Mouse (Mus musculus) neutrophil, adult 5-6 weeks (primary cell): ENCODE results near the gene Wfdc5. TPM values are rescaled to one million over a fixed set of nuclear protein-coding genes. Genes with fewer than 3 reads are reported as not detected.
"Not testable (repeated sequence)": the region's sequence is repeated elsewhere in the genome, so short reads cannot be mapped to it uniquely, and the experiment has no call there.

Experiments
- ATAC-seq: fragments of 151-379, 151-347 bp; 2 replicates; pipeline ENCODE4 v1.8.0; 2017; ENCODE audit warnings: mild to moderate bottlenecking, moderate TSS enrichment; ENCODE audit not compliant: insufficient number of reproducible peaks, poor library complexity, low FRiP score, severe bottlenecking; ENCODE audit errors: extremely low read depth
- total RNA-seq: library from RNA; stranded (forward); fragments of 200-1000 nt; gene quantifications from 2 replicates; pipeline ENCODE4 v1.2.3, GENCODE M21; 2017

Gene Wfdc5
- not detected in 2 replicates for total RNA-seq

DNA sequence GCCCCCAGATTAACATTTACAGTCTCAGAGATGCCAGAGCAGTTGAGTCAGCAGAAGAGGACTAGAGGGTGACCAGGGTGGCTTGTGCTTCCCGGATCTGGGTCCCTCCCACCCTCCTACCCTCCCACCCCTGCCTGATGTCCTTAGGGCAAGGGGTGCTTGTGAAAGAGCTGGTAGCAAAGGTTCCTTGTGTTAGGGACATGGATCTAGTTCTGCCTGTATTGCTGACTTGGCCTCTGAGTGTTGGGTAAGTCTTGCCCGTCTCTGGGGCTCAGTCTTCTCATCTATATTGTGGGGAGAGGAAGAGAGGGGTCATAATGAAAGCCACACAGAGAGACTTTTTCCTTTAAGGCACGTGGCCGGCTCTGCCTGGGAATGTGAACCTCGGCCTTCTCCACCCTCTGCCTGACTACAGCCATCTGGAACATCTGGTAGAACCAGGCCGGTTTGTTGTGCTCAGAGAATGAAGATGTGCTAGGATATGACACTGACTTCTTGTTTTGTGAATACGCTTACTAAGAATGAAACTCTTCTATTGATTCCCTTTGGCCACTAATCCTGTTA is at the start of gene Wfdc5:
Wfdc5 (minus strand) TSS at position 51 of the 564 bp plus-strand sequence.
- ATAC-seq: no peak

DNA sequence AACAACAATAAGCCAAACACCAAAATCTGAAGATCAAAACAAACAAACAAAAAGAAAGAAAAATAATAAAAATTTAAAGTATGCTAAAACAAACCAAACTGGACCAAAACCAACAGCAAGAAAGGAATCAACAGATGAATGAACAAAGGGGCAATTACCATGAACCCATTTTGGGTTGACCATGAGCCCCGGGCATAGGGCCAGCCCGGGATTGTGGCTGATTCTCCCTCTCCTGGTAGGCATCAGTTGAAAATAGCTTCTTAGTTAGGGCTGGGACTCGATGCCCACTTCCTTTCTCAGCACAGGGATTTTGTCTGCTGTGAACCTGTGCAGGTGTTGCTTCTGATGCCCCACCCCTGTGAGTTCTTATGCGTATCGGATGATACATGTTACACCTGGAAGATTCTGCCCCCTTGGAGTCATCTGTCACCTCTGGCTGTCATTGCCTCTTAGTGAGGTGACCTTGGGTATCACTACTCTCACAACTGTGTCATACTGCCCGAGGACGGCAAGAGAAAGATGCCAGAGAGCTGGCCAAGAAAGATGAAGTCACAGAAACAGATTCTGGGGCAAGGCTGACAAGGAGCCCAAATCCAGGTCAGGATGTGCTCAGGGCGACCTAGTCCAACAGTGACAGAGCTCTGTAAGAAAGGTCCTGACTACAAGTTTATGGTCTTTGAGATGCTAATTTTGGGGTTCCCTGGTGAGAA is 46.0 kb upstream of the Wfdc5 start:
- ATAC-seq: no peak

DNA sequence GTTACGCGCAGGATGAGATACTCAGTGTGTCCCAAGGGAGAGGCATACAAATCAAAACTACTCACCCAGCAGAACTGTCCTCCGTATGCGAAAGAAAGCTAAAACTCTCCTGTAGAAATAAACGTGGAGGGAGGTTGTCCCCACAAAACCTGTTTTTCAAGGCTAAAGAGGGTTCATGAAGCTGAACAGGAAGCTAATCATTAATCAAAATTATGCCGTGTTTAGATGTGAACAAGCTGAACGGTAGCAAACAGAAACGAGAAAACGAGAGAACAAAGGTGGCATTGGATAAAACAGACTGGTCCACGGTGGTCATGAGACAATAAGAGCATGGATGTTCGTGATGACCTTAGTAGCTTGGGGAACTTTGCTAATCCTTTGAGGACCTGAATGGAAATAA is 39.0 kb upstream of the Wfdc5 start, which contains the start of gene Wfdc15b:
Wfdc15b (minus strand) TSS at position 139 of the 400 bp plus-strand sequence.
- no peak for ATAC-seq

DNA sequence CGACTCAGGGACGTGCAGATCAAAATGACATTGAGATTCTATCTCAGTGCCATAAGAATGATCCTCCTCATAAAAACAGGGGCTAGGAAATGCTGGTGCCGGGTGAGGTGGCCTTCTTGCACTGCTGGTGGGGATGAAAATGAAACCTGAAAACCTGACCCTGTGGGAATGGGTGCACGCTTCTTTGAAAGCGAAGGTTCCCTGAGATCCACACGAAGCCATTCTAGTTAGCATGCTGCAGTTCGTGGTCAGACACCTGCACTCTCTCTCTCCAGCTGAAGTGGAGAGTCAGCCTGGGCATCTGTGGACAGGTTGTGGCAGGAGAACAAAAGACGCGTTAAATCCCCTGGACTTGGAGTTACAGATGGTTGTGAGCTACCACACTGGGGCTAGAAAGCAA is 36.8 kb upstream of the Wfdc5 start:
- no peak for ATAC-seq

DNA sequence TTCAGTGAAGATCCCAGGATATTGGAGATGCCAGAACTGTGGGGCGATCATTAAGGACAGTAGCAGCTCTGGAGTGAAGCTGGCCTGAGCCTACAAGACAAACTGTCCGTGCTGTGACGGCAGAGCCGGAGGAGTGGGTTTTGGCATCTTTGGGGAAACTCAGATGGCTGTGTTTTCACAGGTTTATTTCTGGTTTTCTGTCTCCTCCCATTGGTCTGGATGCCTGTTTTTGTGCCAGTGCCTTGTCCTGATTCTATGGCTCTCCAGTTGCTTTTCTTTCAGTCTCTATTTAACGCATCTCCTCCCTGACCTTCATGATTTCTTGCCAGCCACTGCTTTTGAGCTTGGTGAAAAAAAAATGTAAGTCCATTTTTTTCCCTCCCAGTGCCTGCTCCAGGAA is 30.2 kb upstream of the Wfdc5 start:
- no peak for ATAC-seq

DNA sequence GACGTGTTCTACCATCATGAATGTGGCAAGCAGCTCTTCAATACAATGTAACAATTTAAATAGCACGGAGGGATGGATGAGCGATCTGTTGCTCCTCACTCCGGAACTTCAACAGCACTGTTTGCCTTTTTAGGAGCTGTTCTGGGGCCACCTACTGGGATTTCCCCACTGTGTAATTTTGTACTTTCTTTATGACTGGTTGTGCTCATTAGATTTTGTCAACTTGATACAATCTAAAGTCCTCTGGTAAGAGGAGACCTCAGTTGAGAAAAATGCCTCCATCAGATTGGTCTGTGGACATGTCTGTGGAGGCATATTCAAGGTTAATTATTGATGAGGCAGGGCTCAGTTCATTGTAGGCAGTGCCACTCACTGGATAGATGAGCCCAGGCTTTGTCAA is 28.4 kb upstream of the Wfdc5 start:
- ATAC-seq: no peak

DNA sequence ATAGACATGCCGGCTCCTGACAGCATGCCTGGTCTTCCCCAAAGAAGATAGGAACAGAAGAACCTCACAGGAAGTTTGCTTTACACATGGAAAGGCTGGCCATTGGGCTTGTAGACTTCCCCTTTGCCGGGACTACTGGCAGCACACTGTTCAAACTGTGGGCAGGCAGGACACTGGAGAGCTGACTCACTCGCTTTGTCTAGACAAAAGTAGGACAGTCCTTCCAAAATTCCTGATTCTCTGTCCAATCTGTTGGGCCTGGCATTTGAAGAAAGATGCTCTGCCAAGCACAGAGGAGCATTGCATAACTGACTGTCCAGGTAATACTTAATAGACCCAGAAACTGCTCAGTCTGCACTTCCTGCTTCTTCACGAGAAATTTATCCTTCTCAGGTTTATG is 24.1 kb upstream of the Wfdc5 start:
- ATAC-seq: no peak

DNA sequence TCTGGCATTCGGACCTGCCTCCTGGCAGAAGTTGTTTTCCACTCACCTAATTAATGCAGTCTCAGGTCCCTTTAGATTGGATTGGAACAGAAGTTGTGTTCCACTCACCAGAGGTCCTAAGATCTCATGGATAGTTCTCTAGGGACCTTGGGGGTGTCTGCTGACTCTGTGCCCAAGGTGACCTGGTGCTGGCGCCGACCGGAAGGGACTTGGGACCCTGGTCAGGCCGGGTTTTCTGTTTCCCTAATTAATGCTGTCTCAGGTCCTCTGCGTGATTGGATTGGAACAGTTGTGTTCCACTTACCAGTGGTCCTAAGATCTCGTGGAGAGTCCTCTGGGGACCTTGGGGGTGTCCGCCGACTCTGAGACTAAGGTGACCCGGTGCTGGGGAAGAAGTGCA is 23.5 kb upstream of the Wfdc5 start:
- not testable (repeated sequence) for ATAC-seq

DNA sequence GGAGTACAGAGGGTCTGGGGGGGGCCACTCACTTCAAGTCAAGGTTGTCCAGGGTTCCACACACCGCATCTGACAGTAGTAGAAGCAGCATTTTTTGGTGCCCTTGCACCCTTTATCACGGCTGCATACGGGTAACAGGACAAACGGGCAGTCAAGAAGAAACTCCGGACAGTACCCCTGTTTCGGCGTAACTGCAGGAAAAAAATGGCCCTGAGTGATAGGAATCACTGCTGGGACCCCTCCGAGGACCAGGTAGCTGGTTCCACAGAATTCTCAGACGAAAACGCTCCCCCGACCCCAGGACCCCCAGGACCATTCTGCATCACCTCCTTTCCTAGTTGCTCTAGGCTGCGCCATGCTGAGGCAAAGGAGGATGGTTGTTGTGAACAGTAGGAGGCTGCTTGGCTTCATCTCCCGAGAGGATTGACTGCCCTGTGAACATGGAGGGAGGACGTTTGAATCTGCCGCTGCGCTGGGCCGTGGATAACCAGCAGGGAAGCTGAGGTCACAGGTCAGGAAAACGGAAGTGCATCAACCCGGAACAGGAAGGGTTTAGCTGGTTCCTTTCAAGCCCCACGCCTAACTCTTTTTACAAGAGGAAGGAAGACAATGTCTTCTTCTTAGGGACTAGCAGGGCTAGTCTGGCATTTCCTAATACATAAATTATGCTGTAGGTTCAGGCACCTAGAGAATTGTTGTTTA is 17.2 kb upstream of the Wfdc5 start, which contains the start of gene Wfdc15a:
Wfdc15a (minus strand) TSS at position 505 of the 702 bp plus-strand sequence.
- no peak for ATAC-seq

DNA sequence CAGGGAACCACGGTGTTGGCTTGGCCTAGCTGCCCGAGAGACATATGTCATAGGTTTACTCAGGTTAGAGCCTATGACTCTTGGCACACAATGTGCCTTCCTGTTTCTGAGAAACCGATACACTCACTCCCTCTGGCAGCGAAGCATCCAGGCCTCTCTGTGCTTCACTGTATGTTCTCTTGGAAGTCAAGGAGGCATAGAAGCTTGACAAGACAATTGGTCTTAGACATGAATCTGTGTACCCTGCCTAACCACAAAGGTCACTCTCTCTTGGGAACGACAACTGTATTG is 14.1 kb upstream of the Wfdc5 start:
- ATAC-seq: no peak

DNA sequence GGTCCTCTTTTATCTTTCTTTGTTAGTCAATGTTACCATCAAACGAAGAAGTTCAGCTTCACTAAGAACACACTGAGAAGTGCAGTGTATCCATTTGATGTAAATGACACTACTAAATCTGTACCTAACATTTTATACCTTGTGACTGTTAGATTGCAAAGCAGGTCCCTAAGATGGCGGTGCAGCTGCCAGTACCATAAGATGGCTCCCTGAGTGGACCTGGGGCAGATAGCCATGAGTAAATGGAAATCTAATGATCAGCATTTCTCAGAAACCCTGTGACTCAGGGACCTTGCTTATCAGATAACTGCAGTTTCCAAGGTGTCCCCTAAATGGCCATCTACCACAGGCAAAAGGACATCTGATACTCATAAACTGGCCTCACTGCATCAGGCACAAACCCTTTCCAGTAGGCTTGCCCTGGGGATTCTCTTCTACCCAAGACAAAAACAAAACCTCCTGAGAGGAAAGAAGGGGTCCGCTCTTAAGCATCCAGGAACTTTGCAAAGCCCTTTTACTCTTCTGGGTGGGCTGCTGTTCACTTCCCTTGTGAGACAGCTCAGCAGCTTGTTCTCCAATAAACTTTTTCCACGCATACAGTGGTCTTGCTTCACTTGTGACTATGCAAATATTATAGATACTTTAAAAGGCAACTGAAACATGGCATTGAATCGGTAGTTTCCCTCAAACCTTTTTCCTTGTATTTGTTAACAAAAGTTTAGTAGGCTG is 13.6 kb upstream of the Wfdc5 start:
- ATAC-seq: no peak

DNA sequence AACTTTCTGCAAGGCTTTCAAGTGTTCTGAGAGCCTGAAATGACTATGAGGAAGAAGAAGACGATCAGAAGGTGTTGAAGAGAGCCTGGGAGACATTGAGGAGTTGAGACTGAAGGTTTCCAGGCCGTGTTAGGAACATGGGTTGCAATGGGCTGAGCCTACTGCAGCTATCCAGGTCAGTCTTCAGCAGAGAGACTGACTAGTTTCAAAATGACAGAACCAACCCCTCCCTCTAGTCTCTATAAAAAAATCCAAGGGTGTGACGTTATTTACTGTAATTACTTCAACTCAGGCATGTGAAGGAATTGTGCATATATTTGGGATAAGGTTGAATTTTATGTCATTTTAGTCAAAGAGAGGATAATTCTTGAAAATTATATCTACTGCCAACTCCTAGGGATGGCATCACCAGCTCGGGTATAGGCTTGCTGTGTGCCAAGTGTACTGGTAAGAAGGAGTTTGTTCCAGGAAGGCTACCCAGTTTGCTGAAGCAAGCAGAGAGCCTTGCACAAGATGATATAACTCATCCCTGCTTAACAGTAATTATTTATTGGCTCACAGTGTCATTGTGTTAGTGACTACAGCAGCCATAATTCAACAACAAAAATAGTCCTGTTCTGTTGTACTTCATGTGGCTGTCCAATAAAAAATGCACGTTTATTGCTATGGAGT is 12.6 kb upstream of the Wfdc5 start:
- no peak for ATAC-seq

DNA sequence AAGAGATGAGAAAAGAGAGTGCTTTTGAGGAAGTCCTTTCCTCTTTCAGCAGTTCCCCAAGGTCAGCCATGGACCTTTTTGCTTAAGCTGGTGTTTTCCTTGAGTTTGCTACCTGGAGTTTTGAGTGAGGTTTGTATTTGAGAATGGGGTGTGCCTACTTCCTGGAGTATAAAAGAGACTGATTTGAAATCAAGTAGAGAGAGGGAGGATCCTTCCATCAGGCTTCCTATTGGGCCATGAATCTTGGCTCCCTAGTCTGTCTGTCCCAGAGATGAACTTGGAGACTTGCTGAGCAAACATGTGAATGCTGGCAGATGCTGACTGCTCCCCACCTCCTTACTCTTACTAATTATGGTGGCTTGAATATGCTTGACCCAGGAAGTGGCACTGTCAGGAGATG is 9.7 kb upstream of the Wfdc5 start:
- no peak for ATAC-seq

DNA sequence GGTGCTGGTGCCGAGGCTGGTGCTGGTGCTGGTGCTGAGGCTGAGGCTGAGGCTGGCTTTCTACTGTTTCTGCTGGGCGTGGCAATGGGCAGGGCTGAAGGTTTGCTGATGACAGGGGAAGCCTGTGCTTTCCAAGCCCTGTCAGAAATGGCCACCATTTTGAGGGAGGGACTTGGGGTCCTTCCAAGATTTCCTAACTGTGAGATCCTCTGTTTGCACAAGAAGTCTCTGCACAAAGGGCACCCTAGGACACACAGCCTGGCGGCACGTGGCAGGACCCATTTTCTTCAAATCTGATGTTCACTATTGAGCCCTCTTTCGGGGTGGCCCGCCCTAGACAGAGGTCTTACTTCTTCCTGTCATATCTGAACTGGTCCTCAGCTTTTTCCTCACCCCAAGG is 8.0 kb upstream of the Wfdc5 start, which contains the start of gene Wfdc12:
Wfdc12 (minus strand) TSS at position 33 of the 400 bp plus-strand sequence.
- no peak for ATAC-seq

DNA sequence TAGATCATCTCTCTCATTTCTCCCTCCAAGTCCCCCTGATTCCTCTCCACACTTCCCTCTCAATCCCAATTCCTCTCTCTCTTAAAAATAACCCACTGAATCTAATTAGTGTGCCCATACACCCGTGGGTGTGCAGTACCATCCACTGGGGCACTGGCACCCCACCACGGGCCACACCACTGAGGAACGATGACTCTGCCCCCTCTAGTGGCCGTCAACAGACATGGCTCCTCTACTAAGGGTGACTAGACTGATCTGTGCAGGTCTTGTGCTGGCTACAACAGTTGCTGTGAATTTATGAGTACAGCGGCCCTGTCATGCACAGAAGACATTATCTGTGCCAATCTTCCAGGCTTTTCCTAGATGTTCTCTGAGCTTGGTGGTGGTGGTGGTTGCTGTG is 6.2 kb upstream of the Wfdc5 start:
- peak; percentile 63; the same call in 1 of the 2 replicates for ATAC-seq

DNA sequence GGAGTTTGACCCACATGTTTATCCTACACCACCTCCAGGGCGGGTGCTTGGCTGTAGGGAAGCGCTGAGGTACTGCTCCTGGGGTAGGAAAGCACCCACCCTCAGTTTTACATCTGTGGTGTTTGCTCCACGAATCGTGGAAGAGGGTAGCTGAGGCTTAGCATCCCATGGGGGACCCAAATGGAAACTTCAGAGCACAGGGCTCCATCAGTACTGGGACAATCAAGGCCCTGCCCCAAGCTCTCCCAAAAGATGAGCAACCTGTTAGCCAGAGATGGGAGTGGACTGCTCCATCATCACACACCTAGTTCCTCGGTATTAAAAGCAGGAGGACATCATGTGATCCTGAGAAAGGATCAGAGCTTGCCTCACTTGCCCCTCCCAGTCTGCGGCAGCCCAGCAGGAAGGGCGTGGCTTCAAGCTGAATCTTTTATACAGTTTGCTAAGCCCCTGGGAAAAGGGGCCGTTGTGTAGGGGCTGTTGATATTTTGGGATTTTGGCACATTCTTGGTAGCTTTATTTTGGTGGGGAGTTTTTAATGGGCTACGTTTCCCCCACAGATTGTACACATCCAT is 1.7 kb upstream of the Wfdc5 start:
- ATAC-seq: no peak

DNA sequence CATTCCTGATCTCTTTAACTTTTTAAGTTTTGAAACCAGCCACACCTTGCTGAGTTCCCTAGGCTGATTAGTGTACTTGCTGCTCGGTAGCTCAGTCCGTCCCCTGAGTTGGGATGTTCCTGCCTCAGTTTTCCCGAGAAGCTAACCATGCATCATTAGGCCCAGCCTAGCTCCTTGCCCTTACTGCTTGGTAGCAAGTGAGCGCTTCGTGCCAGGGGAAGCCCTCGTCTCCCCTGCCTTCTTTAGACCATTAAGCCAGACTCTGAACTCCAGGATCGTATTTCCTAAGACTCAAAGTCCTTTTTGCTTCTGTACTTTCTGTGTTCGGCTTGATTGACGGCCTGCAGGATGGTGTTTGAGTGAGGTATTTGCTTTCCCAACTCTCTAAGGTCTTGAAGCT is 798 bp upstream of the Wfdc5 start:
- no peak for ATAC-seq

DNA sequence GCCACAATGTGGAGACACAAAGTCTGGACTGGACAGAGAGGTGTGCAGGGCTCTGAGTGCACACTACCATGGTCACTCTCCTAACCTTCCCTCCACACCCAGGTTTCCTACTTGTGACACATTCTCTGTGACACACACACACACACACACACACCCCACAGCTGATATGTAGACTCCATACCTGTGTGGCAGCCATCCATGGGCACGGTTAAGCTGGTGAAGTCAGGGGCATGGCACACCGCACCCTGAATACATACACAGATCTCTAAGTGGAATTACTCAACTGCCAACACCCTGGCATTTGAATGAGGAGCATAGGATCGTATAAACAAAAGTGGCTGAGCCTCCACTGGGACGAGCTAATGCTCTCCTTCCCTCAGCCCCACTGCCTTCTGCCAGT is 1.8 kb downstream of the Wfdc5 start:
- ATAC-seq: no peak

DNA sequence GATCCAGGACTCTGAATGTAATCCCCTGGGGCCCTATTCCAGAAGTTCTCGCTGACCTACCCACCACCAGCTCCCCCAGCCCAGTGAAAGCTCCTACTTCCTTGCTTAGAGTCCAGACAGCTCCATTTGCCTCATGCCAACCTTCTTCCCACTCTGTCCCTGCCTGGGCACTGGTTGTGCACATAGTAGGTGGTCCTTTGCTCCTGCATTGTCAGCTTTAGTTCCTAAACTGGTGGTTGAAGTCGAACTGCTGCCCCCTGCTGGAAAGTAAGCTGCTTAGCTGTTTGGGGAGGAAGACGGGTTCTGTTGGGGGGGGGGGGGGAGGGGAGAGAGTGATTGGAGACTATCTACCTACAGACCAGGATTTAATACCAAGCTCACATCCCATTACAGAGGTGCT is 2.4 kb downstream of the Wfdc5 start:
- ATAC-seq: 0 out of 2 replicates have a peak, but pooled peaks have one; percentile 21
